Mouse (Mus musculus): ENCODE measurements around the gene Slc8a1. TPM values are rescaled to one million over a fixed set of nuclear protein-coding genes. Genes with fewer than 3 reads are reported as not detected.

The Slc8a1 gene
- polyA plus RNA-seq, 1 experiment from 2014 or later: 21.0 TPM

DNA sequence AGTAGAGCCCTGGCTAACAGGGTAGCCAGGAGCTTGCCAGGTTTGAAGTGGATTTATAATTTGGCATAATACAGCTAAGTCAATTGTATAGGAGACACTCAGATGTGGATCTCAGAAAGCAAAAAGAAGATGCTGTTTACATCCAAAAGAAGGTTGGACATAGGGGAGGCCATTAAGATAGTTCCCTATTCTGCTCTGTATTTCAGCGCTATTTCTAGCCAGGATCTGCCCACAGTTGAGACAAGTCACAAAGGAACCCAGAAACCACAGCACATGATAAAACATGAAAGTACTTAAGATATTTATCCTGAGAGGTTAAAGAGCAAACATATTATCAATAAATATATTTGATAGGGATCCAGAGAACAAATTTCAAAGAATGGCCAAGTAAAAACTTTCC is 43.2 kb downstream of the Slc8a1 start:
- Histone ChIP-seq H3K36me3 (ENCODE audit: control insufficient read depth, insufficient read depth, low read length) (no peaks in the 10 kb centered on the region), H3K9me3 (ENCODE audit: control insufficient read depth, low read length) (no peaks in the 10 kb centered on the region), H3K9ac (ENCODE audit: low read depth, low read length) (no peak overlapping the region), H3K27me3 (ENCODE audit: control insufficient read depth, insufficient read depth, low read length) (no peaks in the 10 kb centered on the region), H3K4me1 (ENCODE audit: control insufficient read depth, insufficient read depth, low read length) (peaks cover 9% of the 10 kb centered on the region; the same call in 1 of the 2 replicates), H3K4me2 (replicated peaks; ENCODE audit: low read depth, low read length) (no peak overlapping the region), H3K4me3 (ENCODE audit: low read length) (no peak overlapping the region), H3K27ac (ENCODE audit: low read depth, low read length) (no peak overlapping the region)
- WGBS: 91% methylated on average over 1 of the region's 1 CpGs
- no peak for ATAC-seq (ENCODE audit: low FRiP score, low TSS enrichment)

DNA sequence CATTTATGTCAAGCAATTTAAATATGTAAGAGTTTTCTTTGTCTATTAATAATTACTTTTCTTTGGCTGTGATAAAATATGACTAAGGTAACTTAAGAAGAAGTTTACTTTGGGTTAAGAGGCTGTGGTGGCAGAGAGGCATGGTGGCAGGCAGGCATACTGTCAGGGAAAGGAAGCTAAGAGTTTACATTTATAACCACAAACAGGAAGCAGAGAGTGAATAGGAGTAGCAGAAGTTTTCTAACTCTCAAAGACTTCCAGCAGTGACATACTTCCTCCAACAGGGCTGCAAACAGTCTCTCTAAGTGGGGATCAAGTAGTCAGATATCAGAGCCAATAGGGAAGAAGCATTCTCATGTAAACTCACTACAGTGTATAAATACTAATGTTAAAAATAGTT is 58.6 kb downstream of the Slc8a1 start:
- H3K4me2 ChIP-seq (replicated peaks; ENCODE audit: low read depth, low read length): no peak overlapping the region

DNA sequence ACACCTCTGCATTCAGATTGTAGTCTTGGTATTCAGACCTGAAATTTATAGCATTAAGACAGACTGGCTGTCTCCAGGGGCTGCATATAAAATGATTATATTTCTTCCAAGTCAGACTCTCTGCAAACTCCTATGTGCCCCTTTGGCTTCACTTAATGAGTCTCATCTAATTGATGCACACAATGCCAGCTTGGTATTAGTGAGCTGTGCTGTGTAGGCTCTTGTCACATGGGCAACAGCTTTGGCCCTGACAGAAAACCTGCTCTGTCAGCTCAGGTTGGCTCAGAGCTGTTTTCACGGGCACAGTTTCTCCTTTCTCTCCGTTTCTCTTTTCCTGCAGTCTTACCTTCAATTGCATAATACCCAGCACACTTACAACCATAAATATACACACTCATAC is 60.7 kb downstream of the Slc8a1 start:
- no peaks in the 10 kb centered on the region for H3K36me3 ChIP-seq (ENCODE audit: control insufficient read depth, insufficient read depth, low read length)

More for the DNA sequence above, 58.6 kb downstream of the Slc8a1 start:
- Histone ChIP-seq H3K27me3 (ENCODE audit: control insufficient read depth, insufficient read depth, low read length) (no peaks in the 10 kb centered on the region), H3K9ac (ENCODE audit: low read depth, low read length) (no peak overlapping the region), H3K4me3 (ENCODE audit: low read length) (no peak overlapping the region), H3K27ac (ENCODE audit: low read depth, low read length) (no peak overlapping the region), H3K4me1 (ENCODE audit: control insufficient read depth, insufficient read depth, low read length) (no peaks in the 10 kb centered on the region), H3K36me3 (ENCODE audit: control insufficient read depth, insufficient read depth, low read length) (no peaks in the 10 kb centered on the region), H3K9me3 (ENCODE audit: control insufficient read depth, low read length) (no peaks in the 10 kb centered on the region)
- no peak for ATAC-seq (ENCODE audit: low FRiP score, low TSS enrichment)

DNA sequence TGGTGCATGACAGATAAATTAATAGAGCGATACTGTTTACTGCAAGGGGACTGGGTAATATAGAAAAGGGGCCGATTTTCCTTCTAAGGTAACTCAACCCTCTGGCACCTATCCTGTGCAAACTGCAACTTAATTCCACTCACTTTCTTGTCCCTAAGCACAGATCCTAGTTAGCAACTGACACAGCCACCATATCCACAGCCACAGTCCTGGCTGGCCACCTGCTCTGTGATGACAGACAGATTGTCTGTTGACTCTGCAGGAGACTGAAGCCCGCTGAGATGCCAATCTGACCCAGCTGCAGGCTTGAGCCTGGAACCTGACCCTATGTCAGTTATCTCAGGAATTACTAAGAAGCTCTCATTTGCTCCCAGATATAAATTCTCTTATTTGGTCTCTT is 62.0 kb downstream of the Slc8a1 start:
- Histone ChIP-seq H3K9me3 (ENCODE audit: control insufficient read depth, low read length) (no peaks in the 10 kb centered on the region), H3K4me3 (ENCODE audit: low read length) (no peak overlapping the region), H3K4me2 (replicated peaks; ENCODE audit: low read depth, low read length) (no peak overlapping the region), H3K27ac (ENCODE audit: low read depth, low read length) (no peak overlapping the region), H3K9ac (ENCODE audit: low read depth, low read length) (no peak overlapping the region), H3K36me3 (ENCODE audit: control insufficient read depth, insufficient read depth, low read length) (no peaks in the 10 kb centered on the region), H3K27me3 (ENCODE audit: control insufficient read depth, insufficient read depth, low read length) (0 out of 2 replicates have a peak, but pooled peaks cover 4% of the 10 kb centered on the region), H3K4me1 (ENCODE audit: control insufficient read depth, insufficient read depth, low read length) (no peaks in the 10 kb centered on the region; the same call in 1 of the 2 replicates)
- ATAC-seq (ENCODE audit: low FRiP score, low TSS enrichment): no peak
- WGBS: 53% methylated on average over 3 of the region's 3 CpGs

More for the DNA sequence above, 60.7 kb downstream of the Slc8a1 start:
- H3K9ac ChIP-seq (ENCODE audit: low read depth, low read length): no peak overlapping the region
- no peaks in the 10 kb centered on the region for H3K9me3 ChIP-seq (ENCODE audit: control insufficient read depth, low read length)
- WGBS: 71% methylated on average over 2 of the region's 2 CpGs
- no peak for ATAC-seq (ENCODE audit: low FRiP score, low TSS enrichment)
- no peak overlapping the region for H3K27ac ChIP-seq (ENCODE audit: low read depth, low read length)
- no peak overlapping the region for H3K4me3 ChIP-seq (ENCODE audit: low read length)
- no peak overlapping the region for H3K4me2 ChIP-seq (replicated peaks; ENCODE audit: low read depth, low read length)
- H3K4me1 ChIP-seq (ENCODE audit: control insufficient read depth, insufficient read depth, low read length): no peaks in the 10 kb centered on the region
- no peaks in the 10 kb centered on the region for H3K27me3 ChIP-seq (ENCODE audit: control insufficient read depth, insufficient read depth, low read length)

DNA sequence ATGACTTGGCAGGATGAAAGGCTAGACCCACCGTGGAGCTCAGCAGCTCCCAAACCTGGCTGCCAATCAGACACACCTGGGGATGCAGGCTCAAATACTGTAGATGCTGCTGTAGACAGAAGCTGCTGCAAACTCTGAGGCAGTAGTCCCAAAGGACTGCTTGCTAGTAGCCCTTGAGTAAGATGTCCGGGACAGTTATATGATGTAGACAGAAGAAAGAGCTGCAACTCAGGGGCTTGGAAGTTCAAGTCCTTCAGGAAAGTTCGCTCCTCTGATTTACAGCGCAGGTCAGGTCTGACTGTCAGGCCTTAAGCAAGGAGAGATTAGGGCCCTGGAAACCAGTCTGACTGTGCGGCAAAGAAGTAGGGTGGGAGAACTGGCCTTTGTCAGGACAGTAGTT is 66.9 kb downstream of the Slc8a1 start:
- Histone ChIP-seq H3K9ac (ENCODE audit: low read depth, low read length) (no peak overlapping the region), H3K4me1 (ENCODE audit: control insufficient read depth, insufficient read depth, low read length) (peaks cover 3% of the 10 kb centered on the region; the same call in 1 of the 2 replicates), H3K4me2 (replicated peaks; ENCODE audit: low read depth, low read length) (peak overlapping the region; percentile 90), H3K9me3 (ENCODE audit: control insufficient read depth, low read length) (no peaks in the 10 kb centered on the region), H3K27ac (ENCODE audit: low read depth, low read length) (no peak overlapping the region), H3K27me3 (ENCODE audit: control insufficient read depth, insufficient read depth, low read length) (0 out of 2 replicates have a peak, but pooled peaks cover 4% of the 10 kb centered on the region), H3K4me3 (ENCODE audit: low read length) (peak overlapping the region; percentile 72; the same call in 1 of the 2 replicates), H3K36me3 (ENCODE audit: control insufficient read depth, insufficient read depth, low read length) (no peaks in the 10 kb centered on the region)
- WGBS: 9% methylated on average over 5 of the region's 5 CpGs
- ATAC-seq (ENCODE audit: low FRiP score, low TSS enrichment): no peak

DNA sequence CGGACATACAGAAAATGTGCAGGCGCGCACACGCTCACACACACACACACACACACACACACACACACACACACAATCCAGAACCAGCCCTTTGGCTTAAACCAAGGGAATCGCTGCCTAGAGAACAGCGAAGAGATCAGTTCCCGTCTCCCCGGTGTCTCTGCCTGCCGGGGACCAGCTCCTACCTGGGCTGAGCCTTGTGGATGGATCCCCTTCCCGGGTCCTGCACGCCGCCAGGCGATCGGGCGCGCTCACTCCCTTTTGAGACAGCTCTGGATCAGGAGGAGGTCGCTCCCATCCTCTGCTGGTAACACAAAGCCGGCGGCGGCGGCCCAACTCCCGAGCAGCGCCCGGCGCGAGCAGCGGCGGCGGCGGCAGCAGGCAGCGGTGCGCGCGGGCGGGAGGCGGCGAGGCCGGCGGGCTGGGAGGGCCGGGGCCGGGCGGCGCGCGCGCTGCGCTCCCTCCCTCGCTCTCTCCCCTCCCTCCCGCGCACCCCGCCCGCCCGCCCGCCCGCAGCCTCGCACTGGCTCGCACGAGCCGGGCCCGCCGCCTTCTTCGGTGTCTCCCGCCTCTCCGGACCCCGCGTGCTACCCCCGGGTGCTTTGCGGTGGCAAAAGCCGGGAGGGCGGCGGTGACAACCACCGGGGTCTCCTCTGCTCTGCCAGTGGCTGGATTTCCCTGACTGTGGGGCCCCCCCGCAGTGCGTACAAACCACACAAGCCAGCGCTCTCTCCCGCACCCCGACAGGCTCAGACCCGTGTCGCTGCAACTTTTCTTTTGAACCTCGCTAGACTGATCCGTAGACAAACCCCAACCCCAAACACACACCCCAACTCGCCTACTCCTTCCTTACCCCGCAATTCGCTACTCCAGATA is 68.1 kb downstream of the Slc8a1 start:
- H3K4me1 ChIP-seq (ENCODE audit: control insufficient read depth, insufficient read depth, low read length): peaks cover 7% of the 10 kb centered on the region; the same call in 1 of the 2 replicates
- under 1% methylated on average over 60 of the region's 84 CpGs for WGBS
- peak overlapping the region; percentile 87 for H3K27ac ChIP-seq (ENCODE audit: low read depth, low read length)
- peak; percentile 75 for ATAC-seq (ENCODE audit: low FRiP score, low TSS enrichment)
- no peaks in the 10 kb centered on the region for H3K9me3 ChIP-seq (ENCODE audit: control insufficient read depth, low read length)
- peak overlapping the region; percentile 84 for H3K9ac ChIP-seq (ENCODE audit: low read depth, low read length)
- H3K4me2 ChIP-seq (replicated peaks; ENCODE audit: low read depth, low read length): peak overlapping the region; percentile 90
- H3K27me3 ChIP-seq (ENCODE audit: control insufficient read depth, insufficient read depth, low read length): 0 out of 2 replicates have a peak, but pooled peaks cover 4% of the 10 kb centered on the region
- H3K36me3 ChIP-seq (ENCODE audit: control insufficient read depth, insufficient read depth, low read length): no peaks in the 10 kb centered on the region
- H3K4me3 ChIP-seq (ENCODE audit: low read length): peak overlapping the region; percentile 72

DNA sequence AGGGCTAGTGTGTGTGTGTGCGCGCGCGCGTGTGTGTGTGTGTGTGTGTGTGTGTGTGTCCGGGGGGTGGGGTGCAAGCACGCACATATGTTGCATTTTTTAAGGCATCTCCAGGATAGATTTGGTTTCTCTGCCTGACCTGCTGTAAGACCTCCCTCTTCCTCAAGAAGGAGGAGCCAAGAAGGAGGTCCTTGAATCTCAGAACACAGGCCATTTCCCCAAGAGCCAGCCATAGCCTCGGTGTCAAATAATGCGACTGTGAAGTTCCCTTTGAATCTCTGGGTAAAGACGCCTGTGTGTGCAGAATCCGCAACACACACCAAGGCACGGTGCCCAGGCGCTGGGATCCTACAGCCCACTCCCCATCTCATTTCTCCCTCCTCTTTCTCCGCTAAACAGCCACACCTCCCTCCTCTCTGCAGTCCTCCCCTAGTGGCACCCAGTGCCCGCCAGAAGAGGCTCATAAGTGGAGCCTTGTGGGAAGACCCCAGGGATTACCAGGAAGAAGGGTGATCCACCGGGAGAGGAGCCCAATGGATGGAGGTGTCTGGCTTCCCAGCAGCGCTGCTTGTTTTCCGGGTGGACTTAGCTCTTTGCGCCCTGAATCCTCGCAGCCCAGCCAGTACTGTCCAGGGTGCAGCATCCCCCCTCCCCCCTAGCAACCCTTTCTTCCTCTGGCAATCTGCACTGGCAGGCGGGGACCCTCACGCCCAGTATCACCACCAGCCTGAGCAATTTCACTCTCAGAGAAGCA is 68.9 kb downstream of the Slc8a1 start:
- 0 out of 2 replicates have a peak, but pooled peaks cover 4% of the 10 kb centered on the region for H3K27me3 ChIP-seq (ENCODE audit: control insufficient read depth, insufficient read depth, low read length)
- peak overlapping the region; percentile 90 for H3K4me2 ChIP-seq (replicated peaks; ENCODE audit: low read depth, low read length)
- H3K9me3 ChIP-seq (ENCODE audit: control insufficient read depth, low read length): no peaks in the 10 kb centered on the region
- peak overlapping the region; percentile 72 for H3K4me3 ChIP-seq (ENCODE audit: low read length)
- peak overlapping the region; percentile 87 for H3K27ac ChIP-seq (ENCODE audit: low read depth, low read length)
- H3K4me1 ChIP-seq (ENCODE audit: control insufficient read depth, insufficient read depth, low read length): peaks cover 7% of the 10 kb centered on the region; the same call in 1 of the 2 replicates
- H3K36me3 ChIP-seq (ENCODE audit: control insufficient read depth, insufficient read depth, low read length): no peaks in the 10 kb centered on the region
- ATAC-seq (ENCODE audit: low FRiP score, low TSS enrichment): peak; percentile 78
- peak overlapping the region; percentile 84 for H3K9ac ChIP-seq (ENCODE audit: low read depth, low read length)
- WGBS: under 1% methylated on average over 22 of the region's 22 CpGs

DNA sequence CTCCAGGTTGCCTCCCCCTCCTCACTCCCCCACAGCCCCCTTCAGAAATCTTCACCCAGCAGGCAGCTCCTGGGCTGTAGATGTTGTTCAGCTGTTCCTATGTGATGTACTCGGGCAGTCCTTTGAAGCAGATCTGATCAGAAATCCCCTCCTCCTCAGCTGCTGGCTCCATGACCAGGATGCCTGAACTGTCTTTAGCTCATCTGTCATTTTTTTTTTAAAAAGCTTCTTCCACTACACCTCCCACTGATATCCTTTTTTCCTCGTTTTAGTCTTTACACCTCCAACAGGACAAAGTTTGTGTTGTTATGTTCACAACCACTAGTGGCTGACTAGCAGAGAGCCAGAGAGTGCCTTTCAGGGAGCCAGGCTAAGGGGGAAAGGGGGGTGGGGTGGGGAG is 69.7 kb downstream of the Slc8a1 start:
- H3K4me2 ChIP-seq (replicated peaks; ENCODE audit: low read depth, low read length): peak overlapping the region; percentile 90
- ATAC-seq (ENCODE audit: low FRiP score, low TSS enrichment): no peak
- 0 out of 2 replicates have a peak, but pooled peaks cover 4% of the 10 kb centered on the region for H3K27me3 ChIP-seq (ENCODE audit: control insufficient read depth, insufficient read depth, low read length)
- peaks cover 7% of the 10 kb centered on the region; the same call in 1 of the 2 replicates for H3K4me1 ChIP-seq (ENCODE audit: control insufficient read depth, insufficient read depth, low read length)
- WGBS: 6% methylated on average over 2 of the region's 2 CpGs
- H3K9me3 ChIP-seq (ENCODE audit: control insufficient read depth, low read length): no peaks in the 10 kb centered on the region
- H3K36me3 ChIP-seq (ENCODE audit: control insufficient read depth, insufficient read depth, low read length): no peaks in the 10 kb centered on the region
- H3K4me3 ChIP-seq (ENCODE audit: low read length): peak overlapping the region; percentile 72
- H3K9ac ChIP-seq (ENCODE audit: low read depth, low read length): peak overlapping the region; percentile 84; the same call in 1 of the 2 replicates
- 0 out of 2 replicates have a peak overlapping the region, but pooled peaks have one; percentile 87 for H3K27ac ChIP-seq (ENCODE audit: low read depth, low read length)
